Mouse (Mus musculus) kidney, adult 2 months (tissue): ENCODE results near the gene Cyp4f17. TPM values are rescaled to one million over a fixed set of nuclear protein-coding genes. Genes with fewer than 3 reads are reported as not detected.
A peak's percentile ranks its signal among the peaks of the same experiment; 100 is the strongest.

Source experiments
- DNase-seq: peaks from one replicate; pipeline ENCODE4 v3.0.0; 2021
- H3K27ac ChIP-seq: fragments of 200-500 bp; 2 replicates; pipeline ENCODE4 v1.5.1; 2012; ENCODE audit warnings: low read depth, low read length, control low read depth, inconsistent platforms; ENCODE audit not compliant: insufficient read depth
- H3K27me3 ChIP-seq: fragments of 200-500 bp; replicated peaks from 2 replicates; pipeline ENCODE4 v1.6.1; 2012; ENCODE audit warnings: mild to moderate bottlenecking, moderate library complexity, low read length, inconsistent platforms; ENCODE audit not compliant: control insufficient read depth, insufficient read depth
- H3K36me3 ChIP-seq: fragments of 200-500 bp; 2 replicates; pipeline ENCODE4 v1.6.1; 2012; ENCODE audit warnings: mild to moderate bottlenecking, moderate library complexity, low read length, inconsistent platforms; ENCODE audit not compliant: control insufficient read depth, insufficient read depth
- H3K4me1 ChIP-seq: fragments of 200-500 bp; 2 replicates; pipeline ENCODE4 v1.6.1; 2011; ENCODE audit warnings: low read length; ENCODE audit not compliant: control insufficient read depth, insufficient read depth
- H3K4me3 ChIP-seq: fragments of 200-500 bp; 2 replicates; pipeline ENCODE4 v1.5.1; 2011; ENCODE audit warnings: mild to moderate bottlenecking, low read depth, low read length, control low read depth; ENCODE audit not compliant: insufficient read depth
- CTCF ChIP-seq: fragments of 200-500 bp; conservative IDR thresholded peaks from 2 replicates; pipeline ENCODE4 v1.5.1; 2011; ENCODE audit warnings: low read depth, mild to moderate bottlenecking, control low read depth, low read length, moderate library complexity, mixed read lengths; ENCODE audit not compliant: insufficient read depth, insufficient read length
- POLR2A ChIP-seq: fragments of 200-500 bp; IDR thresholded peaks from one replicate; pipeline ENCODE4 v1.6.1; 2011; ENCODE audit warnings: low read depth, low read length, control low read depth
- WGBS: fragments of 180-500 bp; shearing (Covaris S2); methylation state at CpG from one replicate; pipeline ENCODE4 v1.1.7; 2018; 5-methylcytosine and 5-hydroxymethylcytosine counted together
- polyA plus RNA-seq: library from polyadenylated mRNA; depleted of rRNA; stranded (reverse); fragments of >200 nt; gene quantifications from 2 replicates; pipeline ENCODE4 v1.2.3, GENCODE M21; 2012; rRNA removed

Gene Cyp4f17
- polyA plus RNA-seq, result 16.2 and 18.1 TPM in 2 replicates

GRCm38 (mm10) chr17:32505851-32506728 is at the start of gene Cyp4f17:
TSS of gene Cyp4f17 (plus strand) at chr17:32506050.
- Histone ChIP-seq H3K27ac (peak within 1 kb of the TSS; percentile 34), H3K4me3 (peak within 1 kb of the TSS; percentile 68), H3K4me1 (peaks cover 5% of the 10 kb centered on the region; the same call in 1 of the 2 replicates), H3K27me3 (no peaks in the 10 kb centered on the region), H3K36me3 (no peaks in the 10 kb centered on the region; the same call in 1 of the 2 replicates)
- 1% methylated on average over 30 of the region's 30 CpGs for WGBS
- TF ChIP-seq POLR2A, result peak; percentile 72
- no peak for TF ChIP-seq CTCF
- DNase-seq, result peak; percentile 77

- TF ChIP-seq CTCF (no peak), POLR2A (no peak)
- 60% methylated on average over 7 of the region's 7 CpGs for WGBS
- no peaks in the 10 kb centered on the region for H3K4me1 ChIP-seq
- no peaks in the 10 kb centered on the region for H3K27me3 ChIP-seq
- no peaks in the 10 kb centered on the region for H3K36me3 ChIP-seq
- peak; percentile 37 for DNase-seq
- H3K27ac ChIP-seq, result no peak overlapping the region
- H3K4me3 ChIP-seq, result no peak overlapping the region
Observed at GRCm38 (mm10) chr17:32468494-32468893, 37.4 kb upstream of the Cyp4f17 start.

- H3K4me3 ChIP-seq, result no peak overlapping the region
- DNase-seq, result no peak
- no peaks in the 10 kb centered on the region for H3K36me3 ChIP-seq
- H3K27ac ChIP-seq, result no peak overlapping the region
- no peaks in the 10 kb centered on the region for H3K4me1 ChIP-seq
- no peaks in the 10 kb centered on the region for H3K27me3 ChIP-seq
- 88% methylated on average over 4 of the region's 4 CpGs for WGBS
- TF ChIP-seq POLR2A, result no peak
- no peak for TF ChIP-seq CTCF
Observed at GRCm38 (mm10) chr17:32470795-32471194, 35.1 kb upstream of the Cyp4f17 start.

- TF ChIP-seq CTCF (no peak), POLR2A (no peak)
- no peak for DNase-seq
- H3K27me3 ChIP-seq, result no peaks in the 10 kb centered on the region
- H3K36me3 ChIP-seq, result no peaks in the 10 kb centered on the region
- no peak overlapping the region for H3K4me3 ChIP-seq
- no peak overlapping the region for H3K27ac ChIP-seq
- 68% methylated on average over 7 of the region's 7 CpGs for WGBS
- H3K4me1 ChIP-seq, result no peaks in the 10 kb centered on the region
Observed at GRCm38 (mm10) chr17:32472176-32472575, 33.7 kb upstream of the Cyp4f17 start.

GRCm38 (mm10) chr17:32474954-32475560 is 30.8 kb upstream of the Cyp4f17 start:
- WGBS, result 74% methylated on average over 5 of the region's 5 CpGs
- H3K36me3 ChIP-seq, result no peaks in the 10 kb centered on the region
- H3K27me3 ChIP-seq, result no peaks in the 10 kb centered on the region
- DNase-seq, result no peak
- H3K4me1 ChIP-seq, result no peaks in the 10 kb centered on the region
- no peak overlapping the region for H3K4me3 ChIP-seq
- no peak overlapping the region for H3K27ac ChIP-seq
- TF ChIP-seq CTCF (no peak), POLR2A (no peak)

- H3K27me3 ChIP-seq, result no peaks in the 10 kb centered on the region
- 95% methylated on average over 1 of the region's 1 CpGs for WGBS
Observed at GRCm38 (mm10) chr17:32477204-32477603, 28.6 kb upstream of the Cyp4f17 start.

GRCm38 (mm10) chr17:32478727-32479126 is 27.1 kb upstream of the Cyp4f17 start:
- no peak for TF ChIP-seq CTCF
- TF ChIP-seq POLR2A, result no peak
- no peak overlapping the region for H3K27ac ChIP-seq
- no peak for DNase-seq
- no peak overlapping the region for H3K4me3 ChIP-seq
- H3K27me3 ChIP-seq, result no peaks in the 10 kb centered on the region
- WGBS, result 70% methylated on average over 2 of the region's 2 CpGs
- H3K4me1 ChIP-seq, result no peaks in the 10 kb centered on the region
- no peaks in the 10 kb centered on the region for H3K36me3 ChIP-seq

More at GRCm38 (mm10) chr17:32477204-32477603, 28.6 kb upstream of the Cyp4f17 start:
- Histone ChIP-seq H3K27ac (no peak overlapping the region), H3K36me3 (no peaks in the 10 kb centered on the region), H3K4me3 (no peak overlapping the region), H3K4me1 (no peaks in the 10 kb centered on the region)
- no peak for DNase-seq
- TF ChIP-seq CTCF (no peak), POLR2A (no peak)
